Mouse (Mus musculus): ENCODE measurements around the gene Ankdd1a. TPM values are rescaled to one million over a fixed set of nuclear protein-coding genes. Genes with fewer than 3 reads are reported as not detected.

Ankdd1a gene
- polyA plus RNA-seq, 1 experiment: 0.11 TPM

DNA sequence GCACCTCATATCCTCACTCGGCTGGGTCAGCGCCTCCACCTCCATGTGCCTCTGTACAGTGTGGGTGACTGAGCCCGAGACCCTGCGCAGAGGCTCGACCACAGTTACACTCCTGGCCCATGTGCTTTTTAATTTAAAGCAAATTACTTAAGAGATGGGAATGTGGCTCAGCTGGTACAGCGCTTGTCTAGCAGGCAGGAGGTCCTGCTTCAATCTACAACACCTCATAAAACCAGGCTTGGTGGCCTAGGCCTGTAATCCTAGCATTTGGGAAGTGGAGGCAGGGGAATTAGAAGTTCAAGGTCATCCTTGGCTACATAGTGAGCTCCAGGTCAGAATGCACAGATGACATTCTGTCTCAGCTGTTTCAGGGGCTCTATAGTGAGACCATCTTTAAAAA is 38.8 kb upstream of the Ankdd1a start:
- no peak overlapping the region for H3K27ac ChIP-seq (ENCODE audit: insufficient read depth, low read length)
- TF ChIP-seq POLR2A (IDR thresholded peaks at IDR 0.05; ENCODE audit: low read depth, low read length): no peak
- peaks cover 73% of the 10 kb centered on the region for H3K36me3 ChIP-seq (ENCODE audit: control insufficient read depth, insufficient read depth, low read length)
- no peak overlapping the region for H3K4me3 ChIP-seq (ENCODE audit: extremely low read depth, insufficient read depth, insufficient read length)
- H3K27me3 ChIP-seq (ENCODE audit: control insufficient read depth, insufficient read depth, low read length): no peaks in the 10 kb centered on the region
- 98% methylated on average over 6 of the region's 6 CpGs for WGBS
- H3K4me1 ChIP-seq (ENCODE audit: control insufficient read depth, insufficient read depth, insufficient read length): peaks cover 7% of the 10 kb centered on the region; the same call in 1 of the 2 replicates
- DNase-seq (ENCODE audit: low read depth in 1 of 2, low spot score in 2 of 2): no peak

DNA sequence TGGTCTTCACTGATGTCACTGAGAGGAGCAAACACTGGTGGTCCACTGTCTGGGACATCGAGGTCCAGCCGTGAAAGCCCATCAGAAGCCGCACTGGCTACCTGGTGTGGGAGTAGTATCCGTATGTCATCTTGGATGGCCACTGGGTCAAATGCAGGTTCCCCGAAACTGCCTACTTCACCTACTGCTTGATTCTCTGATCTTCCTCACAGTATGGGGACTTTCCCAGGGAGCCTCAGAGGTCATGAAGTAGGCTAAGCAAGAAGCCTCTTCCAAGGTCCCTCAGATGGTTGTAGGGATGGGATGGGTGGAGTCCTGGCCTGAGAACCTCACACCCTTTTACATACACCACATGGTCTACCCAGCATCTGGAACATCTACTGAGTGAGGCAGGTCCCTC is 37.0 kb upstream of the Ankdd1a start:
- H3K4me1 ChIP-seq (ENCODE audit: control insufficient read depth, insufficient read depth, insufficient read length): peaks cover 13% of the 10 kb centered on the region; the same call in 1 of the 2 replicates
- WGBS: 91% methylated on average over 5 of the region's 5 CpGs

DNA sequence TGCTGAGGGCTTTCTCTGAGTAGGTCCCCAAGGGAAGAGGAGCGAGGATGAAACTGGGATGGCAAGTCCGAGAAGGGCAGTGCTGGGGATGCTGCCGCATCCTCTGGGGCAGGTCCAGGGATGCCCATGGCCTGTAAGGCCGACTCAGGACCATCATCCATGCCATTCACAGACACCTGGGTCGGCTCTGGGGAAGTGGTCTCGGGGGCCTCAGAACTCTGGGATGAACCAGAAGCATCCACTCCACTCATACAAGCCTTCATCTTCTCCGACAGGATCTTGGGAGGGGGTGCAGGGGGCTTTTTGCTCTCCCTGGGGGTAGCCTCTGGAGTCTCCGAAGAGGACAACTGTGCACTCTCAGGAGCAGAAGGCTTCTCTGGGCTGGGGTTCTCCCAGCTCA is 36.4 kb upstream of the Ankdd1a start:
- H3K4me1 ChIP-seq (ENCODE audit: control insufficient read depth, insufficient read depth, insufficient read length): peaks cover 17% of the 10 kb centered on the region; the same call in 1 of the 2 replicates
- TF ChIP-seq CTCF (IDR thresholded peaks at IDR 0.05; ENCODE audit: extremely low read depth, insufficient read depth, insufficient read length, insufficient replicate concordance) (no peak), POLR2A (IDR thresholded peaks at IDR 0.05; ENCODE audit: low read depth, low read length) (no peak)
- no peak for DNase-seq (ENCODE audit: low read depth in 1 of 2, low spot score in 2 of 2)
- no peak overlapping the region for H3K4me3 ChIP-seq (ENCODE audit: extremely low read depth, insufficient read depth, insufficient read length)
- H3K27me3 ChIP-seq (ENCODE audit: control insufficient read depth, insufficient read depth, low read length): no peaks in the 10 kb centered on the region
- 96% methylated on average over 8 of the region's 8 CpGs for WGBS
- peaks cover 59% of the 10 kb centered on the region for H3K36me3 ChIP-seq (ENCODE audit: control insufficient read depth, insufficient read depth, low read length)
- H3K27ac ChIP-seq (ENCODE audit: insufficient read depth, low read length): no peak overlapping the region

More for the DNA sequence above, 37.0 kb upstream of the Ankdd1a start:
- TF ChIP-seq CTCF (IDR thresholded peaks at IDR 0.05; ENCODE audit: extremely low read depth, insufficient read depth, insufficient read length, insufficient replicate concordance) (no peak), POLR2A (IDR thresholded peaks at IDR 0.05; ENCODE audit: low read depth, low read length) (no peak)
- H3K27ac ChIP-seq (ENCODE audit: insufficient read depth, low read length): no peak overlapping the region
- DNase-seq (ENCODE audit: low read depth in 1 of 2, low spot score in 2 of 2): no peak
- no peak overlapping the region for H3K4me3 ChIP-seq (ENCODE audit: extremely low read depth, insufficient read depth, insufficient read length)
- H3K36me3 ChIP-seq (ENCODE audit: control insufficient read depth, insufficient read depth, low read length): peaks cover 64% of the 10 kb centered on the region
- no peaks in the 10 kb centered on the region for H3K27me3 ChIP-seq (ENCODE audit: control insufficient read depth, insufficient read depth, low read length)

DNA sequence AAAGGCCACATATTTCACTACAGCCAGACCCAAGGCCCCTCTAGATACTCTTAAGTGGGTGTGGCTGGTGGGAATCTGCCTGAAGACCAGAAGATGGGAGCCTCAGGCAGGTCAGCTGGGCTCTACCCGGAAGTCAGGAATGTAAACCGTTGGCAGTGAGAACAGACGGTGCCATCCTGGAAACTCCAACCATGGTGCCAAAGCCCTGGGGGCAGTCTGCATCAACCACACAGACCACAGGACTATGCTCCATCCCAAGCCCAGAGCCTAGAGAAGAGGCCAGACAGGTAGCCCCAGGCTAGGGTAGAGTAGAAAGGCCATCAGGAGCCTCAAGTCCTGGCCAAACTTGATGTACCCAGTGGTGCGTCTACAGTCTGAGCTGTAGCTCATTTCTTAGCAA is 35.6 kb upstream of the Ankdd1a start:
- no peak for DNase-seq (ENCODE audit: low read depth in 1 of 2, low spot score in 2 of 2)
- WGBS: 83% methylated on average over 4 of the region's 4 CpGs
- TF ChIP-seq POLR2A (IDR thresholded peaks at IDR 0.05; ENCODE audit: low read depth, low read length) (no peak), CTCF (IDR thresholded peaks at IDR 0.05; ENCODE audit: extremely low read depth, insufficient read depth, insufficient read length, insufficient replicate concordance) (no peak)
- Histone ChIP-seq H3K27ac (ENCODE audit: insufficient read depth, low read length) (no peak overlapping the region), H3K4me3 (ENCODE audit: extremely low read depth, insufficient read depth, insufficient read length) (no peak overlapping the region), H3K27me3 (ENCODE audit: control insufficient read depth, insufficient read depth, low read length) (no peaks in the 10 kb centered on the region), H3K4me1 (ENCODE audit: control insufficient read depth, insufficient read depth, insufficient read length) (peaks cover 19% of the 10 kb centered on the region; the same call in 1 of the 2 replicates), H3K36me3 (ENCODE audit: control insufficient read depth, insufficient read depth, low read length) (peaks cover 55% of the 10 kb centered on the region)

DNA sequence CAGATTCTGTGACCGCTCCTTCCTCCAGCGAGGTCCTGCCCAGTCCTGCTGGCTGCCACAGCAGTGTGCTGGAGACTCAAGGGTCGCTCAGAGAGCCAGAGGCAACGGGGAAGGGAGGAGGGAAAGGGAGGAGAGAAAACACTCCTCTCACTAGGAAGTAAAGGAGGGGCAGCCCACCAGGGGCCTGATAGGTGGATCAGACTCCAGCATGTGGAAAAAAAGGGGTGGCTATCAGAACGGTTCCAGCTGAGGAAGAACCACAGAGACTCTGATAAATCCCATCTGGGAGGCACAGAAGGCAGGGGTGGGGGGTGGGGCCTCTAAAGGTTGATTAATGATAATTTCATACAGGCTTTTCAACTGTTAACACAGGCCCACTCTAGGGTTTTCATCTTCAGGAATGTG is 35.0 kb upstream of the Ankdd1a start:
- TF ChIP-seq POLR2A (IDR thresholded peaks at IDR 0.05; ENCODE audit: low read depth, low read length) (no peak), CTCF (IDR thresholded peaks at IDR 0.05; ENCODE audit: extremely low read depth, insufficient read depth, insufficient read length, insufficient replicate concordance) (no peak)
- no peak overlapping the region for H3K4me3 ChIP-seq (ENCODE audit: extremely low read depth, insufficient read depth, insufficient read length)
- H3K27ac ChIP-seq (ENCODE audit: insufficient read depth, low read length): peak overlapping the region; percentile 49; the same call in 1 of the 2 replicates
- H3K27me3 ChIP-seq (ENCODE audit: control insufficient read depth, insufficient read depth, low read length): no peaks in the 10 kb centered on the region
- peaks cover 50% of the 10 kb centered on the region for H3K36me3 ChIP-seq (ENCODE audit: control insufficient read depth, insufficient read depth, low read length)
- H3K4me1 ChIP-seq (ENCODE audit: control insufficient read depth, insufficient read depth, insufficient read length): peaks cover 24% of the 10 kb centered on the region; the same call in 1 of the 2 replicates
- 54% methylated on average over 5 of the region's 5 CpGs for WGBS
- DNase-seq (ENCODE audit: low read depth in 1 of 2, low spot score in 2 of 2): no peak

DNA sequence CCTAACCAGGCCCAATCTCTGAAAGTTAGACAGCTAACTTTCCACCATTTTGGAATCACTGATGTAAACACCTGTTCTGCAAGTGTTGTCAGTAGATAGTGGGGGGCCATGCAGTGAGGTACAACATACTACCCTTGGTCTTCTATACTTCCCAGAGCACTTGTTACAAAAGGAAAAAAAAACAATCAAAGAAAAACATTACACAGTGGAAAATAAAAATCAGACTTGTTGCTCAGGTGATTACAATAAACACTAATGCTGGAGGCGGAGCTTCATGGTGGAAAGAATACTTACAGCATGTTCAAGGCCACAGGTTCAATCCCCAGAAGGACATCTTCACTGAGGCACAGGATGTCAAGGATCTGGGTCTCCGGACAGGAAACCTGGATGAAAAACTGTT is 32.7 kb upstream of the Ankdd1a start:
- no peak overlapping the region for H3K4me3 ChIP-seq (ENCODE audit: extremely low read depth, insufficient read depth, insufficient read length)
- H3K36me3 ChIP-seq (ENCODE audit: control insufficient read depth, insufficient read depth, low read length): peaks cover 32% of the 10 kb centered on the region
- DNase-seq (ENCODE audit: low read depth in 1 of 2, low spot score in 2 of 2): no peak
- peak overlapping the region; percentile 93; the same call in 1 of the 2 replicates for H3K27ac ChIP-seq (ENCODE audit: insufficient read depth, low read length)
- H3K4me1 ChIP-seq (ENCODE audit: control insufficient read depth, insufficient read depth, insufficient read length): peaks cover 33% of the 10 kb centered on the region; the same call in 1 of the 2 replicates
- 91% methylated on average over 2 of the region's 2 CpGs for WGBS
- TF ChIP-seq POLR2A (IDR thresholded peaks at IDR 0.05; ENCODE audit: low read depth, low read length) (no peak), CTCF (IDR thresholded peaks at IDR 0.05; ENCODE audit: extremely low read depth, insufficient read depth, insufficient read length, insufficient replicate concordance) (no peak)
- no peaks in the 10 kb centered on the region for H3K27me3 ChIP-seq (ENCODE audit: control insufficient read depth, insufficient read depth, low read length)

DNA sequence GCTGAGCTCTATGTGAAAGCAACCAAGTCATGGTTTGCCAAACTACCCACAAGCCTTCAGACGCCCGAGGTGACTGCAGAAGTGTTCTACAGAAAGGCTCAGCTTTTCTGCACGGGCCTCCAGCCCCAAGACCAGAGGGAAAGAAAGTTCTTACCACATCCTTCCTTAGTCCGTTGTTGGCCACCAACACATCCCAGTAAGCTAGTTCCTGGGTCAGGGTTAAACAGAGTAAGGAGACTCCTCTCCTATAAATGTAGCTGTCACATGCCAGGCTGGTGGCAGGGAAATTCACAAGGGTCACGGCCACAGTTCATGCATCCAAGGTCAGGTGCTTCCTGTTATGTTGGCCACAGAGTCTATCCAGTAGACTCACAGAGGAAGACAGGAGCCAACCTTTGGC is 32.1 kb upstream of the Ankdd1a start:
- Histone ChIP-seq H3K4me3 (ENCODE audit: extremely low read depth, insufficient read depth, insufficient read length) (no peak overlapping the region), H3K36me3 (ENCODE audit: control insufficient read depth, insufficient read depth, low read length) (peaks cover 27% of the 10 kb centered on the region), H3K4me1 (ENCODE audit: control insufficient read depth, insufficient read depth, insufficient read length) (peaks cover 33% of the 10 kb centered on the region; the same call in 1 of the 2 replicates), H3K27ac (ENCODE audit: insufficient read depth, low read length) (peak overlapping the region; percentile 93), H3K27me3 (ENCODE audit: control insufficient read depth, insufficient read depth, low read length) (no peaks in the 10 kb centered on the region)
- WGBS: 9% methylated on average over 5 of the region's 5 CpGs
- TF ChIP-seq POLR2A (IDR thresholded peaks at IDR 0.05; ENCODE audit: low read depth, low read length) (no peak), CTCF (IDR thresholded peaks at IDR 0.05; ENCODE audit: extremely low read depth, insufficient read depth, insufficient read length, insufficient replicate concordance) (no peak)
- DNase-seq (ENCODE audit: low read depth in 1 of 2, low spot score in 2 of 2): no peak
